Mouse (Mus musculus): ENCODE data around the gene Slc22a23. TPM values are rescaled to one million over a fixed set of nuclear protein-coding genes. Genes with fewer than 3 reads are reported as not detected.

Slc22a23 gene
- total and polyA plus RNA-seq, 3 experiments = 0.47 to 1.3 (median 0.85) TPM

GRCm38 (mm10) chr13:34151425-34151824 lies 193.6 kb downstream of the Slc22a23 start:
- no peaks in the 10 kb centered on the region for H3K36me3 ChIP-seq (replicated peaks in 1 of 2; ENCODE audit: control insufficient read depth in 1 of 2, insufficient read depth in 1 of 2, low read length in 1 of 2)
- no peak for DNase-seq (ENCODE audit: extremely low read depth)
- TF ChIP-seq MAX (IDR thresholded peaks at IDR 0.05; ENCODE audit: low read length) = no peak
- no peak for TF ChIP-seq SIN3A (IDR thresholded peaks at IDR 0.05; ENCODE audit: low read length)
- no peak for TF ChIP-seq ZKSCAN1 (IDR thresholded peaks at IDR 0.05; ENCODE audit: borderline replicate concordance, low read depth, low read length)
- no peak for TF ChIP-seq USF1 (IDR thresholded peaks at IDR 0.05; ENCODE audit: low read depth, low read length)
- no peak for TF ChIP-seq MAZ (IDR thresholded peaks at IDR 0.05; ENCODE audit: low read depth, low read length)
- TF ChIP-seq ZMIZ1 (IDR thresholded peaks at IDR 0.05; ENCODE audit: low read depth, low read length) = no peak
- TF ChIP-seq PAX5 (IDR thresholded peaks at IDR 0.05; ENCODE audit: low read length) = no peak
- no peak for TF ChIP-seq TCF12 (IDR thresholded peaks at IDR 0.05; ENCODE audit: low read depth, low read length)
- no peak for TF ChIP-seq E2F4 (IDR thresholded peaks at IDR 0.05; ENCODE audit: insufficient replicate concordance, low read depth, low read length)
- H3K9ac ChIP-seq (ENCODE audit: insufficient read depth, low read depth) = no peak overlapping the region
- peaks cover 3 to 28% of the 10 kb centered on the region in 2 experiments for H3K4me1 ChIP-seq (ENCODE audit: control insufficient read depth in 1 of 2, insufficient read depth in 2 of 2)
- H3K4me3 ChIP-seq (replicated peaks in 1 of 3; ENCODE audit: low read depth in 2 of 3, low read length in 2 of 3, poor library complexity in 1 of 3) = no peak overlapping the region
- no peak overlapping the region for H3K4me2 ChIP-seq (ENCODE audit: insufficient read depth, low read depth, poor library complexity, severe bottlenecking)
- in situ Hi-C loops (cut with MboI; ENCODE audit: low pct_ligation_motif_present, low pct_unique_long_range_greater_than_20kb, low sequenced_read_pairs) = loop anchor here (10.0 kb wide), 1 partner anchor 197 kb away; no protein-coding TSS in a partner anchor
- H3K9me3 ChIP-seq (replicated peaks; ENCODE audit: low read length) = no peaks in the 10 kb centered on the region
- H3K27me3 ChIP-seq (replicated peaks) = no peaks in the 10 kb centered on the region
- dilution Hi-C loops (cut with MboI; ENCODE audit: extremely low pct_ligation_motif_present, extremely low pct_unique_long_range_greater_than_20kb, low sequenced_read_pairs) = no loop called here
- no peaks in the 10 kb centered on the region for H3K79me2 ChIP-seq (replicated peaks; ENCODE audit: control insufficient read depth, extremely low read depth, insufficient read depth, poor library complexity, severe bottlenecking)
- no peak overlapping the region for H3K27ac ChIP-seq (ENCODE audit: insufficient read depth, low read depth)

GRCm38 (mm10) chr13:34150271-34151027 lies 194.5 kb downstream of the Slc22a23 start:
- H3K9ac ChIP-seq (ENCODE audit: insufficient read depth, low read depth) = no peak overlapping the region
- no peak overlapping the region for H3K27ac ChIP-seq (ENCODE audit: insufficient read depth, low read depth)
- in situ Hi-C loops (cut with MboI; ENCODE audit: low pct_ligation_motif_present, low pct_unique_long_range_greater_than_20kb, low sequenced_read_pairs) = loop anchor here (10.0 kb wide), 1 partner anchor 196 kb away; no protein-coding TSS in a partner anchor
- no peak overlapping the region for H3K4me3 ChIP-seq (replicated peaks in 1 of 3; ENCODE audit: low read depth in 2 of 3, low read length in 2 of 3, poor library complexity in 1 of 3)
- no peaks in the 10 kb centered on the region for H3K27me3 ChIP-seq (replicated peaks)
- TF ChIP-seq HCFC1 (IDR thresholded peaks at IDR 0.05; ENCODE audit: low read depth, low read length) (no peak), TBP (conservative IDR thresholded peaks at IDR 0.05; ENCODE audit: low read depth, low read length) (no peak), E2F4 (IDR thresholded peaks at IDR 0.05; ENCODE audit: insufficient replicate concordance, low read depth, low read length) (no peak), NELFE (IDR thresholded peaks at IDR 0.05; ENCODE audit: low read depth, low read length) (no peak), ZMIZ1 (IDR thresholded peaks at IDR 0.05; ENCODE audit: low read depth, low read length) (no peak), CHD1 (IDR thresholded peaks at IDR 0.05; ENCODE audit: low read depth, low read length) (no peak), UBTF (IDR thresholded peaks at IDR 0.05; ENCODE audit: low read depth, low read length) (no peak), SIN3A (IDR thresholded peaks at IDR 0.05; ENCODE audit: low read length) (no peak), TCF12 (IDR thresholded peaks at IDR 0.05; ENCODE audit: low read depth, low read length) (no peak), MEF2A (IDR thresholded peaks at IDR 0.05; ENCODE audit: borderline replicate concordance, low read depth, low read length) (no peak), MXI1 (IDR thresholded peaks at IDR 0.05; ENCODE audit: low read depth, low read length) (no peak)
- dilution Hi-C loops (cut with MboI; ENCODE audit: extremely low pct_ligation_motif_present, extremely low pct_unique_long_range_greater_than_20kb, low sequenced_read_pairs) = no loop called here
- DNase-seq (ENCODE audit: extremely low read depth) = no peak
- no peaks in the 10 kb centered on the region for H3K9me3 ChIP-seq (replicated peaks; ENCODE audit: low read length)
- H3K79me2 ChIP-seq (replicated peaks; ENCODE audit: control insufficient read depth, extremely low read depth, insufficient read depth, poor library complexity, severe bottlenecking) = no peaks in the 10 kb centered on the region
- H3K4me1 ChIP-seq (ENCODE audit: control insufficient read depth in 1 of 2, insufficient read depth in 2 of 2) = peaks cover 3 to 19% of the 10 kb centered on the region in 2 experiments
- H3K36me3 ChIP-seq (replicated peaks in 1 of 2; ENCODE audit: control insufficient read depth in 1 of 2, insufficient read depth in 1 of 2, low read length in 1 of 2) = no peaks in the 10 kb centered on the region
- no peak overlapping the region for H3K4me2 ChIP-seq (ENCODE audit: insufficient read depth, low read depth, poor library complexity, severe bottlenecking)
